Mouse (Mus musculus) c-Kit-positive CD71-positive TER-119-positive erythroid progenitor cells, embryonic 14.5 days (primary cell): Measurements from ENCODE around the gene Gm4985.
"Not testable (repeated sequence)": the region's sequence is repeated elsewhere in the genome, so short reads cannot be mapped to it uniquely, and the experiment has no call there.

Experiments used
- DNase-seq: peaks from one replicate; pipeline ENCODE4 v3.0.0-alpha.2; 2013; ENCODE audit warnings: low spot score

Gene Gm4985

DNA sequence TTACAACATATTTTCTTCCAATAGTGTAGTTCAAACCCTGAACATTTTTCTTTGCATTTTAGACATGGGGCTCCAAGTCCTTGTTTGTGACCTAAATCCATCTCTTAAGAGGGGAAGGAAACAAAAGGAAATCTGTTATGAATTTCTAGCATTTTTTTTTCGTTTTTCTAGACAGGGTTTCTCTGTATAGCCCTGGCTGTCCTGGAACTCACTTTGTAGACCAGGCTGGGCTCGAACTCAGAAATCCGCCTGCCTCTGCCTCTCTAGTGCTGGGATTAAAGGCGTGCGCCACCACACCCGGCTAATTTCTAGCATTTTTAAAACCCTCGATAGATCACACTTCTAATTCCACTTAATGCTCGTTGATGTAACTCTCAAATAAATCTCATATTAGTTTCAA, at the start of gene Gm4985:
Gm4985 (minus strand) TSS at position 101 of the 400 bp plus-strand sequence.
- DNase-seq, result not testable (repeated sequence)

DNA sequence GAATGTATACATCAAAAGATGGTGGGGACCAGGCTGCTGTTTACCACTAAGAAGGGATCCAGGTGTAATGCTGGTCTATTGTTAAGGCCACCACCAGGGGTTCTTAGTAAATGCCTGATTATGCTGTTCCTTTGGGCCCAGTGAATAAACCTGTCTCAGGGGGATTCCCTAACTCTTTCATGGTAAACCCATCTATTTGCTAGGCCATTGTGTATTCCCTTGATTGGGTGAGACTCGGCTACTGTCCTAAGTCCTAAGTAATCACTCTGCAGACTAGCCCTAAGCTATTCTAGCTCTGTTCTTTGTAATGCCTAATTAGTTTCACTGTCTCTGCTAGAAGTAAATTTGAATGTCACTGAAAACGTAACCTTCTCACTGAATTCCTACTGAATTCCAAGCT, 4.6 kb downstream of the Gm4985 start:
- no peak for DNase-seq
